Mouse (Mus musculus) thymus, adult 2 months (tissue): ENCODE data around the gene Cog4.

Source experiments
- CTCF ChIP-seq: fragments of 200-500 bp; IDR thresholded peaks from 2 replicates; pipeline ENCODE4 v1.5.1; 2012; ENCODE audit warnings: mild to moderate bottlenecking, control low read depth, low read length, moderate library complexity, borderline replicate concordance; ENCODE audit not compliant: control insufficient read depth, poor library complexity, insufficient read depth; ENCODE audit errors: extremely low read depth
- POLR2A ChIP-seq: fragments of 200-500 bp; IDR thresholded peaks from 2 replicates; pipeline ENCODE4 v1.6.1; 2012; ENCODE audit warnings: mild to moderate bottlenecking, low read length, control low read depth, moderate library complexity; ENCODE audit not compliant: control insufficient read depth, poor library complexity, insufficient read depth; ENCODE audit errors: extremely low read depth

- no peak for TF ChIP-seq POLR2A
- TF ChIP-seq CTCF, result no peak
Measured at GRCm38 (mm10) chr8:110897495-110897894, 51.1 kb downstream of the Cog4 start.
